ENCODE assay signal across 16 mouse cellular contexts in genomic region chr6:134804736-134805277, GRCm38 (mm10). TPM values are rescaled to one million over a fixed set of nuclear protein-coding genes. Genes with fewer than 3 reads are reported as not detected.
DNase-seq lines count a peak whose midpoint lies in the region; TF ChIP-seq lines count a peak whose summit lies in the region.
"Had no signal": no experiment of that assay in that cellular context is flagged by ENCODE, and none has a peak within 500 bp of the region (broad histone marks: within the 10 kb centered on the region; RNA-seq: fewer than 3 reads in every experiment).

No protein-coding gene starts in this region.

- H3K4me1 ChIP-seq in small intestine, adult 2 months (ENCODE audit: control insufficient read depth, insufficient read depth, insufficient read length, low read length), result peaks cover 10% of the 10 kb centered on the region
- H3K4me1 ChIP-seq: midbrain, embryonic 12.5 days had no signal

- no peak overlapping the region for H3K4me3 ChIP-seq in small intestine, adult 2 months (ENCODE audit: low read depth, low read length)
- H3K4me3 ChIP-seq: embryonic facial prominence, embryonic 10.5 days; midbrain, embryonic 12.5 days had no signal

- TF ChIP-seq POLR2A in small intestine, adult 2 months (IDR thresholded peaks at IDR 0.05; ENCODE audit: low read depth, low read length), result no peak

- peak; percentile 1 for DNase-seq in embryo, embryonic 10 days (ENCODE audit: low spot score)
- DNase-seq in embryo, embryonic 9.5 days (ENCODE audit: extremely low spot score), result no peak
- peak; percentile 60 for DNase-seq in kidney, postnatal 14 days
- no peak for DNase-seq in kidney, postnatal 10 days
- DNase-seq in R1 (ENCODE audit: low read depth, low spot score), result peak; percentile 77
- DNase-seq in right cerebral cortex, postnatal 25 days, result no peak
- DNase-seq in layer of hippocampus, adult 18-20 months (ENCODE audit: low spot score in 2 of 2), result no peak
- DNase-seq: cerebellum, adult 11-12 months; cerebellum, postnatal 25 days; heart, postnatal 10 days; layer of hippocampus, postnatal 36 days; thymus, postnatal 14 days had no signal

- WGBS in small intestine, adult 2 months, result 37% methylated on average over 5 of the region's 5 CpGs

- no peaks in the 10 kb centered on the region for H3K27me3 ChIP-seq in small intestine, adult 2 months (ENCODE audit: control insufficient read depth, insufficient read depth, low read length)
- H3K27me3 ChIP-seq: midbrain, embryonic 12.5 days; Patski had no signal

- H3K27ac ChIP-seq in small intestine, adult 2 months (ENCODE audit: insufficient read depth, low read depth, low read length), result peak overlapping the region; percentile 22; the same call in 1 of the 2 replicates
- H3K27ac ChIP-seq: embryonic facial prominence, embryonic 10.5 days; midbrain, embryonic 12.5 days had no signal

- no peak for TF ChIP-seq CTCF in small intestine, adult 2 months (IDR thresholded peaks at IDR 0.05; ENCODE audit: extremely low read depth, insufficient read length, insufficient replicate concordance, low read depth, low read length)

- no peaks in the 10 kb centered on the region for H3K36me3 ChIP-seq in small intestine, adult 2 months (ENCODE audit: control insufficient read depth, insufficient read depth, low read length)
- H3K36me3 ChIP-seq: embryonic facial prominence, embryonic 10.5 days; midbrain, embryonic 12.5 days had no signal

RNA-seq across cellular contexts. Expression of gene Dusp16, which starts 12.4 kb away (rescaled TPM):
- 9.5 and 26.1 TPM in 2 replicates for polyA plus RNA-seq in small intestine, adult 2 months (2012; rRNA removed)
- 1 to 10 TPM; 8.8 to 9.4 TPM for total RNA-seq in layer of hippocampus, adult 18-20 months (2021)

RNA-seq across cellular contexts. Expression of gene Crebl2, which starts 25.1 kb away (rescaled TPM):
- 2.8 and 4.2 TPM in 2 replicates for polyA plus RNA-seq in small intestine, adult 2 months (2012; rRNA removed)
- 10 to 100 TPM; 47.3 to 48.1 TPM for total RNA-seq in layer of hippocampus, adult 18-20 months (2021)

Comparison
In these comparisons a context has a peak if more than half of its experiments do, and no peak if none do; other contexts are left out.
1. DNase-seq: peak in embryo, embryonic 10 days (single experiment), kidney, postnatal 14 days (single experiment) and R1 (single experiment); none in embryo, embryonic 9.5 days (single experiment), kidney, postnatal 10 days (single experiment), right cerebral cortex, postnatal 25 days (single experiment) and layer of hippocampus, adult 18-20 months (0 of 2).